Mouse (Mus musculus) ES-Bruce4 (cell line): Measurements from ENCODE around the gene Gm49776.

Experiments
- CTCF ChIP-seq: IDR thresholded peaks from one replicate; pipeline ENCODE4 v1.8.1; 2011; ENCODE audit warnings: low read depth, low read length
- POLR2A ChIP-seq: IDR thresholded peaks from one replicate; pipeline ENCODE4 v1.8.1; 2011; ENCODE audit warnings: low read length; ENCODE audit not compliant: insufficient read depth

- TF ChIP-seq POLR2A: no peak
- no peak for TF ChIP-seq CTCF
Measured at GRCm38 (mm10) chr16:18268182-18268581, 10.1 kb upstream of the Gm49776 start.
